In the genomic region with DNA sequence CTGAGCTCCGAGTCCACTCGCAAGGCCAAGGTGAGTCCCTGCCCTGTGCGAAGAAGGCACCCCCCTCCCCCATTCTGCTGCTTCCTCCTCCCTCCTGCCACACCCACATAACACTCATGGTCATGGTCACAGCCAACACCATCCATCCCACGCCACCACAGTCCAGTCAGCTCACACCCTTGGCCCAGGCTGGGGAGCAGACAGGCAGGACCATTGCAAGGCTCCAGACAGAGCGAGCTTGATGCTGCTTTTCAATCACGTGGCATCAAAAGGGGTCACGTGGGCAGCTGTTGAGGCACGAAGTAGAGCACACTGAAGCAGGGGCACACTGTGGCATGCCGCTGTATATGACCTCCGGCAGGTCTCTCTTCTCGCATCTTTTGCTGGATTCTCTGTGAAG, we compare ENCODE assay signal across 20 mouse cellular contexts. TPM values are rescaled to one million over a fixed set of nuclear protein-coding genes. Genes with fewer than 3 reads are reported as not detected.
DNase-seq lines count a peak whose midpoint lies in the region; ATAC-seq and TF ChIP-seq lines count a peak whose summit lies in the region.
"Had no signal": no experiment of that assay in that cellular context is flagged by ENCODE, and none has a peak within 500 bp of the region (broad histone marks: within the 10 kb centered on the region; RNA-seq: fewer than 3 reads in every experiment).

No protein-coding gene starts in this region.

- 0 out of 2 replicates have a peak, but pooled peaks have one; percentile 5 for TF ChIP-seq POLR2A in cortical plate, adult 2 months (IDR thresholded peaks at IDR 0.05; ENCODE audit: extremely low read depth, insufficient read depth, low read length)

- H3K9ac ChIP-seq in forebrain, embryonic 16.5 days (replicated peaks; ENCODE audit: low read depth, low read length) = no peak overlapping the region
- H3K9ac ChIP-seq: heart, embryonic 12.5 days; hindbrain, embryonic 15.5 days; limb, embryonic 12.5 days; liver, embryonic 15.5 days had no signal

- TF ChIP-seq CTCF in E14TG2a.4 (conservative IDR thresholded peaks at IDR 0.05; ENCODE audit: low read length) = no peak
- TF ChIP-seq CTCF in cortical plate, adult 2 months (IDR thresholded peaks at IDR 0.05; ENCODE audit: extremely low read depth, insufficient read depth, low read length) = no peak

- no peak overlapping the region for H3K4me3 ChIP-seq in heart, embryonic 10.5 days
- peak overlapping the region; percentile 28 for H3K4me3 ChIP-seq in megakaryocyte, embryonic 14.5 days (replicated peaks)
- H3K4me3 ChIP-seq in E14TG2a.4 (replicated peaks; ENCODE audit: low read length) = peak overlapping the region; percentile 72; the same call in 1 of the 2 replicates
- no peak overlapping the region for H3K4me3 ChIP-seq in cortical plate, adult 2 months (ENCODE audit: insufficient read depth, low read length)
- H3K4me3 ChIP-seq in forebrain, embryonic 16.5 days (replicated peaks; ENCODE audit: low read length) = no peak overlapping the region
- H3K4me3 ChIP-seq: heart, embryonic 12.5 days; hindbrain, embryonic 15.5 days; limb, embryonic 12.5 days; liver, embryonic 15.5 days had no signal

- peaks cover 31% of the 10 kb centered on the region for H3K36me3 ChIP-seq in heart, embryonic 10.5 days
- H3K36me3 ChIP-seq in megakaryocyte, embryonic 14.5 days (replicated peaks; ENCODE audit: low read length) = no peaks in the 10 kb centered on the region
- peaks cover 52% of the 10 kb centered on the region for H3K36me3 ChIP-seq in E14TG2a.4 (ENCODE audit: insufficient read depth, low read length)
- H3K36me3 ChIP-seq in forebrain, embryonic 16.5 days (ENCODE audit: control insufficient read depth, insufficient read depth) = peaks cover 6% of the 10 kb centered on the region; the same call in 1 of the 2 replicates
- H3K36me3 ChIP-seq: liver, embryonic 15.5 days had no signal

- no peak overlapping the region for H3K4me2 ChIP-seq in forebrain, embryonic 16.5 days (ENCODE audit: low read length)

- 88% methylated on average over 11 of the region's 11 CpGs for WGBS in heart, embryonic 10.5 days
- WGBS in forebrain, embryonic 16.5 days = 83% methylated on average over 11 of the region's 11 CpGs

- no peaks in the 10 kb centered on the region for H3K9me3 ChIP-seq in heart, embryonic 10.5 days
- no peaks in the 10 kb centered on the region for H3K9me3 ChIP-seq in megakaryocyte, embryonic 14.5 days
- H3K9me3 ChIP-seq in E14TG2a.4 (ENCODE audit: low read length) = no peaks in the 10 kb centered on the region
- no peaks in the 10 kb centered on the region for H3K9me3 ChIP-seq in forebrain, embryonic 16.5 days (ENCODE audit: control insufficient read depth, low read length)
- H3K9me3 ChIP-seq: heart, embryonic 12.5 days; hindbrain, embryonic 15.5 days; limb, embryonic 12.5 days; liver, embryonic 15.5 days had no signal

- peaks cover 68% of the 10 kb centered on the region for H3K4me1 ChIP-seq in heart, embryonic 10.5 days
- H3K4me1 ChIP-seq in megakaryocyte, embryonic 14.5 days = peaks cover 39% of the 10 kb centered on the region
- peaks cover 88% of the 10 kb centered on the region for H3K4me1 ChIP-seq in E14TG2a.4 (replicated peaks; ENCODE audit: low read depth, low read length)
- H3K4me1 ChIP-seq in cortical plate, adult 2 months (ENCODE audit: control insufficient read depth, insufficient read depth, low read length) = peaks cover 10% of the 10 kb centered on the region
- peaks cover 23% of the 10 kb centered on the region for H3K4me1 ChIP-seq in forebrain, embryonic 16.5 days (replicated peaks; ENCODE audit: control insufficient read depth, insufficient read depth, low read length)

- no peak for ATAC-seq in megakaryocyte, adult 5-6 weeks (ENCODE audit: poor library complexity, severe bottlenecking)
- no peak for ATAC-seq in forebrain, embryonic 16.5 days
- ATAC-seq: activated CD4-positive, CD25-positive, alpha-beta regulatory T cell, adult 4 months; CD4-positive, CD25-positive, alpha-beta regulatory T cell, adult 4 months had no signal

- H3K27ac ChIP-seq in heart, embryonic 10.5 days = 0 out of 2 replicates have a peak overlapping the region, but pooled peaks have one; percentile 43
- H3K27ac ChIP-seq in cortical plate, adult 2 months (ENCODE audit: insufficient read depth, low read length) = no peak overlapping the region
- H3K27ac ChIP-seq in forebrain, embryonic 16.5 days (ENCODE audit: low read length) = no peak overlapping the region
- H3K27ac ChIP-seq: liver, embryonic 15.5 days had no signal

- no peak for DNase-seq in heart, embryonic 10.5 days (ENCODE audit: low spot score)
- no peak for DNase-seq in heart, postnatal 10 days
- DNase-seq: forebrain, postnatal 0 days; gastrocnemius, postnatal 14 days; kidney, adult 2 months; lung, postnatal 10 days; right cerebral cortex, postnatal 4 days had no signal

- peaks cover 39% of the 10 kb centered on the region for H3K27me3 ChIP-seq in heart, embryonic 10.5 days (ENCODE audit: insufficient read depth, poor library complexity, severe bottlenecking)
- peaks cover 94% of the 10 kb centered on the region for H3K27me3 ChIP-seq in megakaryocyte, embryonic 14.5 days (replicated peaks)
- H3K27me3 ChIP-seq in E14TG2a.4 (ENCODE audit: insufficient read depth, low read length) = peaks cover 10% of the 10 kb centered on the region; the same call in 1 of the 2 replicates
- H3K27me3 ChIP-seq in forebrain, embryonic 16.5 days (replicated peaks; ENCODE audit: control insufficient read depth, insufficient read depth, low read length) = no peaks in the 10 kb centered on the region
- H3K27me3 ChIP-seq: hindbrain, embryonic 15.5 days had no signal

- intact Hi-C loops in heart, postnatal 10 days (cut with DNase I) = no loop called here

RNA-seq across cellular contexts. Expression of a gene that starts 7.3 kb away (rescaled TPM):
- polyA plus RNA-seq in heart, embryonic 10.5 days (2016; fragmentation: Nextera tagmentation; extraction: Ambion mirVana) = 23.0 and 30.3 TPM in 2 replicates
- 10 to 100 TPM; 80.7 TPM for total RNA-seq in heart, postnatal 10 days (2021)
- 9.6 TPM in 1 of 2 replicates, not detected in the other for polyA plus RNA-seq in megakaryocyte, embryonic 14.5 days (2012; ENCODE audit: insufficient read depth, low replicate concordance)
- total RNA-seq in megakaryocyte, adult 5-6 weeks (2015) = 8.7 and 9.5 TPM in 2 replicates
- total RNA-seq in megakaryocyte, adult 5-6 weeks (2017) = 5.2 and 9.6 TPM in 2 replicates
- 489 and 526 TPM in 2 replicates for polyA plus RNA-seq in cortical plate, adult 2 months (2012; rRNA removed)
- polyA plus RNA-seq in forebrain, embryonic 16.5 days (2015; fragmentation: Nextera tagmentation; extraction: Ambion mirVana) = 105 and 141 TPM in 2 replicates

RNA-seq across cellular contexts. Expression of a gene that starts 29.5 kb away (rescaled TPM):
- 0.75 and 1.4 TPM in 2 replicates for polyA plus RNA-seq in heart, embryonic 10.5 days (2016; fragmentation: Nextera tagmentation; extraction: Ambion mirVana)
- 10 to 100 TPM; 26.0 to 26.3 TPM for total RNA-seq in heart, postnatal 10 days (2021)
- polyA plus RNA-seq in megakaryocyte, embryonic 14.5 days (2012; ENCODE audit: insufficient read depth, low replicate concordance) = 68.5 and 128 TPM in 2 replicates
- 3.8 and 5.9 TPM in 2 replicates for total RNA-seq in megakaryocyte, adult 5-6 weeks (2015)
- 12.9 and 24.2 TPM in 2 replicates for total RNA-seq in megakaryocyte, adult 5-6 weeks (2017)
- 66.7 and 72.9 TPM in 2 replicates for polyA plus RNA-seq in cortical plate, adult 2 months (2012; rRNA removed)
- polyA plus RNA-seq in forebrain, embryonic 16.5 days (2015; fragmentation: Nextera tagmentation; extraction: Ambion mirVana) = 4.4 and 5.0 TPM in 2 replicates

RNA-seq across cellular contexts. Expression of a gene that starts 30.0 kb away (rescaled TPM):
- polyA plus RNA-seq in heart, embryonic 10.5 days (2016; fragmentation: Nextera tagmentation; extraction: Ambion mirVana) = 9.5 and 25.6 TPM in 2 replicates
- 10 to 100 TPM; 14.4 to 16.4 TPM for total RNA-seq in heart, postnatal 10 days (2021)
- 1.6 and 6.3 TPM in 2 replicates for polyA plus RNA-seq in megakaryocyte, embryonic 14.5 days (2012; ENCODE audit: insufficient read depth, low replicate concordance)
- 9.8 and 10.4 TPM in 2 replicates for total RNA-seq in megakaryocyte, adult 5-6 weeks (2015)
- total RNA-seq in megakaryocyte, adult 5-6 weeks (2017) = 3.3 and 8.8 TPM in 2 replicates
- 65.7 and 67.6 TPM in 2 replicates for polyA plus RNA-seq in cortical plate, adult 2 months (2012; rRNA removed)
- polyA plus RNA-seq in forebrain, embryonic 16.5 days (2015; fragmentation: Nextera tagmentation; extraction: Ambion mirVana) = 25.1 and 28.4 TPM in 2 replicates

RNA-seq across cellular contexts. Expression of a gene that starts 32.8 kb away (rescaled TPM):
- 0.06 and 1.7 TPM in 2 replicates for polyA plus RNA-seq in heart, embryonic 10.5 days (2016; fragmentation: Nextera tagmentation; extraction: Ambion mirVana)
- under 1 TPM; 0.10 to 0.45 TPM for total RNA-seq in heart, postnatal 10 days (2021)
- not detected in 2 replicates for polyA plus RNA-seq in megakaryocyte, embryonic 14.5 days (2012; ENCODE audit: insufficient read depth, low replicate concordance)
- total RNA-seq in megakaryocyte, adult 5-6 weeks (2015) = not detected in 2 replicates
- not detected in 2 replicates for total RNA-seq in megakaryocyte, adult 5-6 weeks (2017)
- polyA plus RNA-seq in cortical plate, adult 2 months (2012; rRNA removed) = 0.04 and 0.11 TPM in 2 replicates
- polyA plus RNA-seq in forebrain, embryonic 16.5 days (2015; fragmentation: Nextera tagmentation; extraction: Ambion mirVana) = 0.06 and 0.22 TPM in 2 replicates
- total RNA-seq: gastrocnemius, postnatal 14 days had no signal
- polyA plus RNA-seq: activated CD4-positive, CD25-positive, alpha-beta regulatory T cell, adult 4 months; CD4-positive, CD25-positive, alpha-beta regulatory T cell, adult 4 months had no signal

RNA-seq across cellular contexts. Expression of a gene that starts 40.0 kb away (rescaled TPM):
- polyA plus RNA-seq in heart, embryonic 10.5 days (2016; fragmentation: Nextera tagmentation; extraction: Ambion mirVana) = not detected in 2 replicates
- total RNA-seq in heart, postnatal 10 days (2021) = not detected
- polyA plus RNA-seq in megakaryocyte, embryonic 14.5 days (2012; ENCODE audit: insufficient read depth, low replicate concordance) = not detected in 2 replicates
- total RNA-seq in megakaryocyte, adult 5-6 weeks (2015) = not detected in 2 replicates
- not detected in 2 replicates for total RNA-seq in megakaryocyte, adult 5-6 weeks (2017)
- polyA plus RNA-seq in cortical plate, adult 2 months (2012; rRNA removed) = not detected in 2 replicates
- polyA plus RNA-seq in forebrain, embryonic 16.5 days (2015; fragmentation: Nextera tagmentation; extraction: Ambion mirVana) = not detected in 2 replicates
- total RNA-seq: forebrain, postnatal 0 days; gastrocnemius, postnatal 14 days had no signal
- polyA plus RNA-seq: activated CD4-positive, CD25-positive, alpha-beta regulatory T cell, adult 4 months; CD4-positive, CD25-positive, alpha-beta regulatory T cell, adult 4 months; forebrain, postnatal 0 days; heart, embryonic 12.5 days; hindbrain, embryonic 15.5 days; large intestine, adult 2 months; limb, embryonic 12.5 days; liver, embryonic 15.5 days; midbrain, embryonic 11.5 days had no signal

Comparison
In these comparisons a context has a peak if more than half of its experiments do, and no peak if none do; other contexts are left out.
1. H3K4me3 ChIP-seq: peak in megakaryocyte, embryonic 14.5 days (single experiment) and E14TG2a.4 (single experiment); none in heart, embryonic 10.5 days (single experiment), cortical plate, adult 2 months (single experiment) and forebrain, embryonic 16.5 days (single experiment).
2. RNA of a gene that starts 29.5 kb away (polyA plus RNA-seq): 66.7 to 72.9 TPM in cortical plate, adult 2 months and 68.5 to 128 TPM in megakaryocyte, embryonic 14.5 days; 4.4 to 5.0 TPM in forebrain, embryonic 16.5 days and 0.75 to 1.4 TPM in heart, embryonic 10.5 days; every median in the first group is over 10 times any median in the second.